Mouse (Mus musculus): Measurements from ENCODE around the gene Naa35. TPM values are rescaled to one million over a fixed set of nuclear protein-coding genes. Genes with fewer than 3 reads are reported as not detected.

Naa35 gene
- polyA plus RNA-seq, 1 experiment from 2014 or later = 71.0 TPM

DNA sequence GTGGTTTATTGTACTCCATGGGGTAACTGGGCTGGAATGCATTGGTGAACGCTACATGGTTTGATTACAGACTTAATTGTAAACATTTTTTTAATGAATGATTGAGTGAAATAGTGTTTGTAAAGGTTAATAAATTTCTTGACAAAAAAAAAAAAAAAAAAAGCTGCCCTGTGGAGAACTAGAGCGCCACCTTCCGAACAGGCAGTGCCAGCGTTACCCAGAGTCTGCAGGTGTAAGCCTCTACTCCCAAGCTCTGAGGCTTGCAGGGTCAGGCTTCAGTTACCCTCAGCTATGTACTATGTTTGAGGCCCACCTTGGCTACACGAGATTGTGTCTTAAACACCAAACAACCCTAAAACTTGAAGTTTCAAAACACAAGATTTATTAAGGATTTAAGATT is 49.6 kb downstream of the Naa35 start:
- no peak overlapping the region for H3K27ac ChIP-seq (replicated peaks; ENCODE audit: low read depth, low read length)
- H3K36me3 ChIP-seq (ENCODE audit: control insufficient read depth, insufficient read depth, low read length) = peaks cover 82% of the 10 kb centered on the region
- H3K27me3 ChIP-seq (replicated peaks; ENCODE audit: control insufficient read depth, insufficient read depth, low read length) = no peaks in the 10 kb centered on the region
- no peaks in the 10 kb centered on the region for H3K4me1 ChIP-seq (ENCODE audit: control insufficient read depth, insufficient read depth, low read length)
- DNase-seq (ENCODE audit: low spot score) = no peak
- H3K9ac ChIP-seq (ENCODE audit: low read depth, low read length) = no peak overlapping the region
- no peak for ATAC-seq (ENCODE audit: low read depth)
- no peaks in the 10 kb centered on the region for H3K9me3 ChIP-seq (ENCODE audit: control insufficient read depth, low read length)
- WGBS = 74% methylated on average over 5 of the region's 5 CpGs
- no peak overlapping the region for H3K4me2 ChIP-seq (ENCODE audit: low read depth, low read length)
- H3K4me3 ChIP-seq (ENCODE audit: low read depth, low read length) = no peak overlapping the region

DNA sequence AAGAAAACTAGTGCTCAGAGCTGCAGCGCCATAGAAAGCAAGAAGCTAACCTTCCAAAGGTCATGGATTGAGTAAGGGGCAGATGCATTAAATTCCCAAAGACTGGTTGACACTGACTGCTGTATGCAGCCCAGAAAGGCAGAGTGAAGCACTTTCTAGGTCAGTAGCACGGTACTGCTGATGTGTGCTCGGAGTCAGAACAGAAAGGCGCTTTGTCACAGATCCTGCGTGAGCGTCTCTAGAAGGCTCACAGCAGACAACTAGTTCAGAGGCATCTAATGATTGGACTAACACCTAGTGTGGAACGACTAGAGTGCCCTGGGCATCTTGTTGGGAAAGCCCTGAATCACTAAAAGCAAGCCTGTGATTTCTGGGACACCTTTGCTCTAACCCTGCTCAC is 52.7 kb downstream of the Naa35 start:
- no peaks in the 10 kb centered on the region for H3K9me3 ChIP-seq (ENCODE audit: control insufficient read depth, low read length)
- H3K27me3 ChIP-seq (replicated peaks; ENCODE audit: control insufficient read depth, insufficient read depth, low read length) = no peaks in the 10 kb centered on the region
- no peak overlapping the region for H3K27ac ChIP-seq (replicated peaks; ENCODE audit: low read depth, low read length)
- H3K4me1 ChIP-seq (ENCODE audit: control insufficient read depth, insufficient read depth, low read length) = no peaks in the 10 kb centered on the region
- H3K9ac ChIP-seq (ENCODE audit: low read depth, low read length) = no peak overlapping the region
- peaks cover 62% of the 10 kb centered on the region for H3K36me3 ChIP-seq (ENCODE audit: control insufficient read depth, insufficient read depth, low read length)
- no peak for ATAC-seq (ENCODE audit: low read depth)
- H3K4me3 ChIP-seq (ENCODE audit: low read depth, low read length) = no peak overlapping the region
- no peak overlapping the region for H3K4me2 ChIP-seq (ENCODE audit: low read depth, low read length)
- no peak for DNase-seq (ENCODE audit: low spot score)
- WGBS = 95% methylated on average over 7 of the region's 7 CpGs

DNA sequence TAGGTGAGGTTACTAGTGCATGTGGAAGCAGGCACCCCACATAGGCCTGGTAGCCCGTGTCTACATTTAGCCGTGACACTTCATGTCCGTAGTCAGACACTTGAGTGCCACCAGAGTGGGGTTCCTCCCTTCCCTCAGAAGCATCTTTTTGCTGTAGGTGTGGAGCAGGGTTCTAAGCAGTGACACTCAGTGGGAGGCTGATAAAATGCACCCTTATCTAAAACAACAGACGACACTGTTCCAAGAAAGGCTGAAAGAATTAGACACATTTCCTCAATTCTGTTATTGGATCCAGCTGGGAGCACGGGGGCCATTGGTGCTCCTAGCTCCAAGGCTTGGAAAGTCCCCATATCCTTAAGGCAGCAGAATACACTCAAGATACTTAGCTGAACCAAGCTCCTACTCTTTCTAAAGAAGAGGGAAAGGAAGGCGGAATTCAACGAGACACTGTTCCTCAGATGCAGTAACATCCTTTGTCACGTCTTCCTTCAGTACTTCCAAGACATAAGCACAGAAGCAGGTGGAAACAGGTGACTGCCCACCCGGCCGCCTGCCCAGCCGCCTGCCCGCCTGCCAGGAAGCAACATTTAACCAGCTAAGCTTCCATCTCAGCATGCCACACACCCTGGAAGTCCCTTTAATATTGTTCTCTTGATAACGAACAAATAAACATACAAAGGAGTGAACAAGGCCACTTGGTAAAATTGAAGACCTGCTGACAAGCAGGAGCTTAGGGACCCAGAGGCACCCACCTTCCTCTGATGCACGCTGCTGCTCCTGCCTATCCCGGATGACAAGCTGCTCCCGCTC is 54.5 kb downstream of the Naa35 start:
- Histone ChIP-seq H3K9me3 (ENCODE audit: control insufficient read depth, low read length) (no peaks in the 10 kb centered on the region), H3K9ac (ENCODE audit: low read depth, low read length) (no peak overlapping the region), H3K27ac (replicated peaks; ENCODE audit: low read depth, low read length) (no peak overlapping the region), H3K4me1 (ENCODE audit: control insufficient read depth, insufficient read depth, low read length) (no peaks in the 10 kb centered on the region), H3K4me2 (ENCODE audit: low read depth, low read length) (no peak overlapping the region), H3K27me3 (replicated peaks; ENCODE audit: control insufficient read depth, insufficient read depth, low read length) (no peaks in the 10 kb centered on the region), H3K36me3 (ENCODE audit: control insufficient read depth, insufficient read depth, low read length) (peaks cover 45% of the 10 kb centered on the region), H3K4me3 (ENCODE audit: low read depth, low read length) (no peak overlapping the region)
- DNase-seq (ENCODE audit: low spot score) (no peak), ATAC-seq (ENCODE audit: low read depth) (no peak)
- WGBS = 82% methylated on average over 16 of the region's 16 CpGs

DNA sequence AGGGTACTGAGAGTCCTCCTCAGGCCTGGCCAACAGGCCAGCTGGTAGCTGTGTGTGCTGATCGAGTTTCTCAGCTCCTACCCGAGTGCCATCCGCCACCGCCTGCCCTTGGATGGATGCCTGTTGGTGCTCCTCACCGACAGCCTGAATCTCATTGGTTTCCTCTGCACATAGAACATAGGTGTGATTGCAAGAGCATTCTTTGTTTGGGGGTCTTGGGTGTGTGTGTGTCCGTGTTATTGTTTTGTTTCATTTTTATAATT is 55.0 kb downstream of the Naa35 start:
- Histone ChIP-seq H3K27me3 (replicated peaks; ENCODE audit: control insufficient read depth, insufficient read depth, low read length) (no peaks in the 10 kb centered on the region), H3K36me3 (ENCODE audit: control insufficient read depth, insufficient read depth, low read length) (peaks cover 43% of the 10 kb centered on the region), H3K4me2 (ENCODE audit: low read depth, low read length) (no peak overlapping the region), H3K27ac (replicated peaks; ENCODE audit: low read depth, low read length) (no peak overlapping the region), H3K4me3 (ENCODE audit: low read depth, low read length) (no peak overlapping the region), H3K4me1 (ENCODE audit: control insufficient read depth, insufficient read depth, low read length) (no peaks in the 10 kb centered on the region), H3K9me3 (ENCODE audit: control insufficient read depth, low read length) (no peaks in the 10 kb centered on the region), H3K9ac (ENCODE audit: low read depth, low read length) (no peak overlapping the region)
- 83% methylated on average over 6 of the region's 6 CpGs for WGBS
- no peak for ATAC-seq (ENCODE audit: low read depth)
- no peak for DNase-seq (ENCODE audit: low spot score)

DNA sequence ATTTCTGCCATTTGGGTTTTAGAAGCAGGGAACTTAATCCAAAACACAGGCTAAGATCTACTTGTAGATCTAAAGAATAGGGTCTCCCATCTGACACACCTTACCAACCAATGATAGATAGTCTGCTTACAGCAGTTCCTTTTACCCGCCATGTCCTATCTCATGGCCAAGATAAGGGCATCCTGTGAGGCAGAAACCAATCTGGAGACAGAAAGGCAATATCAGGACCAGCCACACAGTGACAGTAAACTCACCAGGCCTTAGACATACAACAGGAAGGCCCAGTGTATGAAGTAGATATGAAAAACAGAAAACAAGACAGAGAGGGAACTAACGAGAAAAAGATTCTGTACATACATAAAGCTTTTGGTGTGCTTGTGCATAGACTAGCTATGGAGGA is 57.8 kb downstream of the Naa35 start:
- peaks cover 26% of the 10 kb centered on the region for H3K36me3 ChIP-seq (ENCODE audit: control insufficient read depth, insufficient read depth, low read length)
- WGBS = 94% methylated on average over 2 of the region's 2 CpGs
- H3K27me3 ChIP-seq (replicated peaks; ENCODE audit: control insufficient read depth, insufficient read depth, low read length) = no peaks in the 10 kb centered on the region
- H3K4me3 ChIP-seq (ENCODE audit: low read depth, low read length) = no peak overlapping the region
- no peak overlapping the region for H3K4me2 ChIP-seq (ENCODE audit: low read depth, low read length)
- H3K27ac ChIP-seq (replicated peaks; ENCODE audit: low read depth, low read length) = no peak overlapping the region
- no peaks in the 10 kb centered on the region for H3K9me3 ChIP-seq (ENCODE audit: control insufficient read depth, low read length)
- DNase-seq (ENCODE audit: low spot score) (no peak), ATAC-seq (ENCODE audit: low read depth) (no peak)
- no peaks in the 10 kb centered on the region for H3K4me1 ChIP-seq (ENCODE audit: control insufficient read depth, insufficient read depth, low read length)
- H3K9ac ChIP-seq (ENCODE audit: low read depth, low read length) = no peak overlapping the region

DNA sequence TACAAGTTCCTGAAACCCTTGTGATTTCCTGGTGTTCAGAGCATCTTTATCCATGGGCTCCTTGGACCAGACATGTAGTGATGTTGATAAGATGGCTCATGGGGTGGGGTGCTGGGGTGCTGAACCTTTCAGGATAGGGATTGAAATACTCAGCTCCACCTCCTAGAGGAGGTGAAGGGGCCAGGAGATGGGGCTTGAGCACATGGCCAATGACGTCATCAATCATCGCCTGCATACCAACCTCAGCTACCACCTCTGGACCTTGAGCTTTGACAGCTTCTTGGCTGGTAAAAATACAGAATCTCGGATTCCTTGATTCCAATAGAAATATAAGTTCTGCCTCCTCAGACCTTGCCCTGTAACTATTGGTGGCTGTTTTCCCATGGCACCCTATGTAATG is 60.4 kb downstream of the Naa35 start:
- H3K36me3 ChIP-seq (ENCODE audit: control insufficient read depth, insufficient read depth, low read length) = peaks cover 30% of the 10 kb centered on the region
- no peaks in the 10 kb centered on the region for H3K27me3 ChIP-seq (replicated peaks; ENCODE audit: control insufficient read depth, insufficient read depth, low read length)
- no peaks in the 10 kb centered on the region for H3K4me1 ChIP-seq (ENCODE audit: control insufficient read depth, insufficient read depth, low read length)
- ATAC-seq (ENCODE audit: low read depth) = no peak
- no peak overlapping the region for H3K9ac ChIP-seq (ENCODE audit: low read depth, low read length)
- WGBS = 82% methylated on average over 3 of the region's 3 CpGs
- no peak overlapping the region for H3K4me2 ChIP-seq (ENCODE audit: low read depth, low read length)
- no peaks in the 10 kb centered on the region for H3K9me3 ChIP-seq (ENCODE audit: control insufficient read depth, low read length)
- no peak overlapping the region for H3K4me3 ChIP-seq (ENCODE audit: low read depth, low read length)
- DNase-seq (ENCODE audit: low spot score) = no peak
- no peak overlapping the region for H3K27ac ChIP-seq (replicated peaks; ENCODE audit: low read depth, low read length)

DNA sequence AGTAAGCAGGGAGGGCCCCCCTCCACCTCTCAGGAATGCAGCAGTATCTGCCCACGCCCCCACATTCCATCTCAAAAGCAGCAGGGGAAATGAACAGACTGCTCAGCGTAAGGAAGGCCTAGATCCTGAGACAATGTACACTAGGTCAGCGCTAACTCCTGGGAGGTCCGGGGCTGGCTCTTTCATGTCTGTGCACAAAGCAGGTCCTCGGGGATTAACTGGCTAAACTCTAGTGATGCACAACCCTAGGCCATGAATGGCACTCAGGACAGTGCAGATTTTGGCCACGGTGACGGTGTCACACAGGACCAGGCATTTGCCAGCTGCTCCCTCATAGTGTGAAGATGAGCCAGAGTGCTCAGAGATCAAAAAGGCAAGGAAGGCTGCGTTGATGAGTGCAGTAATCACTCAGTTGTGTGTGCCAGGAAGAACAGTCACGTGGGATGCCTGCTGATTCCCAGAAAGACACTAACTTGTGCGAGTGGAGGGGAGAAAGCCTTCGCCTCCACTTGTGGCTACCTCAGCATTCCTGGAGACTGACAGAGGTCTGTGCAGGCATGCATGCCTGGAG is 61.7 kb downstream of the Naa35 start:
- no peaks in the 10 kb centered on the region for H3K9me3 ChIP-seq (ENCODE audit: control insufficient read depth, low read length)
- H3K27ac ChIP-seq (replicated peaks; ENCODE audit: low read depth, low read length) = no peak overlapping the region
- no peaks in the 10 kb centered on the region for H3K27me3 ChIP-seq (replicated peaks; ENCODE audit: control insufficient read depth, insufficient read depth, low read length)
- ATAC-seq (ENCODE audit: low read depth) (peak; percentile 67), DNase-seq (ENCODE audit: low spot score) (peak; percentile 34)
- H3K9ac ChIP-seq (ENCODE audit: low read depth, low read length) = no peak overlapping the region
- no peak overlapping the region for H3K4me3 ChIP-seq (ENCODE audit: low read depth, low read length)
- H3K4me2 ChIP-seq (ENCODE audit: low read depth, low read length) = no peak overlapping the region
- WGBS = 44% methylated on average over 11 of the region's 11 CpGs
- peaks cover 23% of the 10 kb centered on the region for H3K36me3 ChIP-seq (ENCODE audit: control insufficient read depth, insufficient read depth, low read length)
- no peaks in the 10 kb centered on the region for H3K4me1 ChIP-seq (ENCODE audit: control insufficient read depth, insufficient read depth, low read length)

DNA sequence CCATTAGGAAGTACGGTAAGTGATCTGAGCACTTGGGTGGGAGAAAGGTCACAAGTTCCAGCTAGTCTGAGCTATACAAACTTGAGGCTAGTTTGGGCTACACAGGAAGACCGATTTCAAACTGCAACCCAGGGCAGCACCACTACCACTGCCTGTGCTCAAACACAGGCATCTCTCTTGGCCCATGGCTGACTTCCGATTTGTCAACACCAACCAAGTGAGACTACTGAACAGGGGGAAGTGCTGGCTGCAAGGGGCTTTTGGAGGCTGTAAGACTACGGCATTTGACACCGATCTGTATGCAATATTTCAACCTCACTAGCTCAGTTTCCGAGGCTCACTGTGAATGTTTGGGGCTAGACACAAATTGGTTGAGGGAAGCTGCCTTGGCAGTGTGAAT is 62.4 kb downstream of the Naa35 start:
- H3K9ac ChIP-seq (ENCODE audit: low read depth, low read length) = no peak overlapping the region
- ATAC-seq (ENCODE audit: low read depth) = no peak
- H3K4me1 ChIP-seq (ENCODE audit: control insufficient read depth, insufficient read depth, low read length) = no peaks in the 10 kb centered on the region
- peaks cover 23% of the 10 kb centered on the region for H3K36me3 ChIP-seq (ENCODE audit: control insufficient read depth, insufficient read depth, low read length)
- no peak overlapping the region for H3K27ac ChIP-seq (replicated peaks; ENCODE audit: low read depth, low read length)
- WGBS = 83% methylated on average over 6 of the region's 6 CpGs
- H3K27me3 ChIP-seq (replicated peaks; ENCODE audit: control insufficient read depth, insufficient read depth, low read length) = no peaks in the 10 kb centered on the region
- H3K4me3 ChIP-seq (ENCODE audit: low read depth, low read length) = no peak overlapping the region
- DNase-seq (ENCODE audit: low spot score) = no peak
- H3K4me2 ChIP-seq (ENCODE audit: low read depth, low read length) = no peak overlapping the region
- no peaks in the 10 kb centered on the region for H3K9me3 ChIP-seq (ENCODE audit: control insufficient read depth, low read length)

DNA sequence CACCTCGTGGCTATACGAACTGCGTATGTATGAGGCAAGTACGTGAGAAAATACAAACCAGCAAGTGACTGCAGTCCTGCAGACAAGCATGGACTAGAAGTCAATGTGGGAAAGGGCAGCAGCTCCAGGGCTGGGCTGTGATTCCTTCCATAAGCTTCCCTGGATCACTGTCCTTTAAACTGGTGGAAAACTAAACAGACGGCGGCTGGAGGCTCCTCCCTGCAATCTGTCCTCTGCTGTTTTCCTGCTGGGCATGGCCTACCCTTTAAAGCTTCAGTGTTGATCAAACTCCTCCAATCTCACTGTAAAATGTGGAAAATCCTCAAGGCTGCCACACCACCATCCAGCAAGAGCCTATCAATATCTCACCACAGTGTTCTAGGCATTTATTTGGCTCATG is 63.5 kb downstream of the Naa35 start:
- 90% methylated on average over 6 of the region's 6 CpGs for WGBS
- no peak overlapping the region for H3K4me3 ChIP-seq (ENCODE audit: low read depth, low read length)

More for the DNA sequence above, 63.5 kb downstream of the Naa35 start:
- no peak overlapping the region for H3K4me2 ChIP-seq (ENCODE audit: low read depth, low read length)
- no peaks in the 10 kb centered on the region for H3K27me3 ChIP-seq (replicated peaks; ENCODE audit: control insufficient read depth, insufficient read depth, low read length)
- DNase-seq (ENCODE audit: low spot score) (no peak), ATAC-seq (ENCODE audit: low read depth) (no peak)
- H3K27ac ChIP-seq (replicated peaks; ENCODE audit: low read depth, low read length) = no peak overlapping the region
- H3K36me3 ChIP-seq (ENCODE audit: control insufficient read depth, insufficient read depth, low read length) = peaks cover 23% of the 10 kb centered on the region
- H3K4me1 ChIP-seq (ENCODE audit: control insufficient read depth, insufficient read depth, low read length) = no peaks in the 10 kb centered on the region
- no peaks in the 10 kb centered on the region for H3K9me3 ChIP-seq (ENCODE audit: control insufficient read depth, low read length)
- no peak overlapping the region for H3K9ac ChIP-seq (ENCODE audit: low read depth, low read length)
